Mouse (Mus musculus) hindbrain, embryonic 16.5 days (tissue): ENCODE results near the gene Ube2h. TPM values are rescaled to one million over a fixed set of nuclear protein-coding genes. Genes with fewer than 3 reads are reported as not detected.

Experiments
- ATAC-seq: fragments of 200-750 bp; cut with Nextera tagmentation; 2 replicates; pipeline ENCODE4 v1.8.0; 2017; ENCODE audit warnings: moderate TSS enrichment, moderate library complexity
- H3K27ac ChIP-seq: fragments of 300-500 bp; sonication (generic); 2 replicates; pipeline ENCODE4 v1.5.1; 2014; ENCODE audit warnings: low read depth, mild to moderate bottlenecking, control low read depth, low read length, moderate library complexity
- H3K27me3 ChIP-seq: fragments of 300-500 bp; sonication (generic); replicated peaks from 2 replicates; pipeline ENCODE4 v1.6.1; 2014; ENCODE audit warnings: low read length; ENCODE audit not compliant: control insufficient read depth, insufficient read depth
- H3K36me3 ChIP-seq: fragments of 300-500 bp; sonication (generic); 2 replicates; pipeline ENCODE4 v1.6.1; 2014; ENCODE audit warnings: mild to moderate bottlenecking, low read length, moderate library complexity, mixed read lengths; ENCODE audit not compliant: control insufficient read depth, insufficient read depth
- H3K4me1 ChIP-seq: fragments of 300-500 bp; sonication (generic); 2 replicates; pipeline ENCODE4 v1.6.1; 2014; ENCODE audit warnings: low read depth, low read length; ENCODE audit not compliant: control insufficient read depth, insufficient read depth
- H3K4me2 ChIP-seq: fragments of 300-500 bp; sonication (generic); 2 replicates; pipeline ENCODE4 v1.6.1; 2014; ENCODE audit warnings: mild to moderate bottlenecking, low read length, control low read depth, moderate library complexity
- H3K4me3 ChIP-seq: fragments of 300-500 bp; sonication (generic); 2 replicates; pipeline ENCODE4 v1.5.1; 2014; ENCODE audit warnings: mild to moderate bottlenecking, low read length, control low read depth, moderate library complexity
- H3K9ac ChIP-seq: fragments of 300-500 bp; sonication (generic); 2 replicates; pipeline ENCODE4 v1.6.1; 2014; ENCODE audit warnings: low read depth, mild to moderate bottlenecking, control low read depth, low read length, moderate library complexity
- H3K9me3 ChIP-seq: fragments of 300-500 bp; sonication (generic); 2 replicates; pipeline ENCODE4 v1.6.1; 2014; ENCODE audit warnings: mild to moderate bottlenecking, low read length, moderate library complexity; ENCODE audit not compliant: control insufficient read depth
- WGBS: fragments of 180-500 bp; shearing (Covaris S2); extraction: QIAGEN DNeasy Blood & Tissue Kit; methylation state at CpG from one replicate; pipeline ENCODE4 v1.1.7; 2014; 5-methylcytosine and 5-hydroxymethylcytosine counted together
- polyA plus RNA-seq: library from polyadenylated mRNA; unstranded; fragments of >200 nt; fragmentation: Nextera tagmentation; extraction: Ambion mirVana; gene quantifications from 2 replicates; pipeline ENCODE4 v1.2.1, GENCODE M21; 2015

Gene Ube2h
- polyA plus RNA-seq, 1 experiment from 2014 or later: 53.1 TPM

DNA sequence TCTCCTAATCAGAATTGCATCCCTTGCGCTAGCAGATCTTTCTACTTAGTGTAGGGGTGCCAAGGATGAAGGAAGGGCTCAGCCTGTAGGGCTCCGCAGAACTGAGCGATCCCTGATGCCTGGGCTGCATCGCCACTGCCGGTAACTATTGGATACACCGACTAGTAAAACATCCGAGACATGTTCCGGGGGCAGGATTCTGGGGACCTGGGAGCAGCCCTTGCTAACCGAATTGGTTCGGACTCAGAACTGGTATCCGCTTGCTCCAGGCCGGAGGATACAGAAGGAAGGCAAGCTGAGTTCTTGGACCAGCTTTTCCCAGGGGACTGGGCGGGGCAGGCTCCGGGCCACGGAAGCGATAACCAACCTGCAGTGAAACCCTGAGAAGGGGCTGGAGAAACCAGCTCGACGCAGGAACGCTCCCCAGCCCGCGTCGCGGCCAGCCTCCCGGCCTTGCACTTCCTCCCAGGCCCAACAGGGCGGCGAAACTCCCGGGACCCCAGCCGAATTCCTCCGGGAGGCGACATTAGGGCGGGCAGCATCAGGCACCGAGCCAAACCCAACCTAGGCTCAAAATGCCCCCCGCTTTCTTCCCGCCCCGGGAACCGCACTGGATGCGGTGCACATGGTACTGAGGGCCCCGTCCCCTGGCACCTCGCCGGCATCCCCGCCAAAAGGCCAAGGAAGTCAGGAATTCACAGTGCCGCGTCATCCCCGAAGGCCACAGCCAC is 131.4 kb downstream of the Ube2h start:
- no peak overlapping the region for H3K9ac ChIP-seq
- peak overlapping the region; percentile 19 for H3K4me3 ChIP-seq
- no peaks in the 10 kb centered on the region for H3K9me3 ChIP-seq
- no peaks in the 10 kb centered on the region for H3K36me3 ChIP-seq
- peak overlapping the region; percentile 31; the same call in 1 of the 2 replicates for H3K4me2 ChIP-seq
- H3K27me3 ChIP-seq: peaks cover 60% of the 10 kb centered on the region
- ATAC-seq: no peak
- 2% methylated on average over 43 of the region's 44 CpGs for WGBS
- H3K27ac ChIP-seq: no peak overlapping the region
- peaks cover 22% of the 10 kb centered on the region for H3K4me1 ChIP-seq

DNA sequence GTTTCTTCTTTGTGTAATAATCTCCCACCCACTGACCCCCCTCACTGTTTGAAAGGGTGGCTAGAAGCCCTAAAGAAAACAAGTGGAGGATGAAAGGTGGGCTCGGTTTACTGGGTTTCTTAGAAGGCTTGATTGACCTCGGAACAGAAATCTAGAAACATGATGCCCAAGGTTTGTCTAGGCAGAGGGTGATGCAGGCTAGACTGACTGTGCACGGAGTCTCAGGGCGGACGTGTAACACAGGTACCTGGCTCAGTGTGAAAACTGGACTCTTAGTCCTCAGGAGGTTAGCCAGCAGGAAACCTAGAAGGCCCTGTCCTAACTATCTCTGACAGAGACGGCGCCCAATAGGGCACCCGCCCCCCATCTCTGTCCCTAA is 131.9 kb downstream of the Ube2h start:
- H3K27ac ChIP-seq: no peak overlapping the region
- ATAC-seq: no peak
- peaks cover 56% of the 10 kb centered on the region for H3K27me3 ChIP-seq
- H3K9ac ChIP-seq: no peak overlapping the region
- H3K4me1 ChIP-seq: peaks cover 22% of the 10 kb centered on the region
- no peak overlapping the region for H3K4me3 ChIP-seq
- no peak overlapping the region for H3K4me2 ChIP-seq
- H3K9me3 ChIP-seq: no peaks in the 10 kb centered on the region
- 10% methylated on average over 8 of the region's 8 CpGs for WGBS
- H3K36me3 ChIP-seq: no peaks in the 10 kb centered on the region

DNA sequence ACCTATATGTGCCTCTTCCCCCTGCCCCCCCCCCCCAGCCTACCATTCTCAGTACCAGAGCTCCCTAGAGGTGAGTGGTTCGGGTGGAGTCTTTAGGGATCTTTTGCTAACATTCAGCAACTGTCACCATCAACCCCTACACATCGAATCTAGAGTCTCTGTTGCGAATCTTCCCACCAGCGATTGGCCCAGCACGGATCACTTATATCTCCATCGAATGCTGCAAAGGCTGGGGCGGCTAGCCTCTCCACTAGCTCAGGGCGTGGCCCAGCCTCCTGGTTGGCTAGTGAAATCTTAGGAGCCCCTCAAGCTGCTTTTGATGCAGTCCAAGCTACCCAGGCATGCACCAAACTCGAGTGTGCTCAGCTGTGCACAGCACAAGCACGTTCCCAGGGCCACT is 132.4 kb downstream of the Ube2h start:
- no peak overlapping the region for H3K9ac ChIP-seq

DNA sequence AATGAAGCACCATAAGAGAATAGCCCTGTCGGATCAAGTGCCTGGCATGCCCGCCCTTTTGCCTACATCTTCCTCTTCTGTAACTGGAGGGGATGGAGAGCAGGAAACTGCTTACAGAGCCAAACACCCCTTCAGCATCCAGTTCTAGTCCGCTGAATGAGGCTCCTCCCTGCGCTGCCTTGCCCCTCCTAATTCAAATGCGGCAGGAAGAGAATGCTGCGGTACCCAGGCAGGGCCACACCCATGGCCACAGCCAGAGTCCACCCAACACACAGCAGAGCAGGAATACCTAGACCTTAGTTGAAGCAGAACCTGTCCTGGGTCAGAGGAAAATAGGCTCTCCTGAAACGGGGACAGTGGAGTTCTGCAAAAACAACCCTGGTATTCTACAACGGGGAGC is 133.1 kb downstream of the Ube2h start:
- H3K9me3 ChIP-seq: no peaks in the 10 kb centered on the region
- ATAC-seq: no peak
- H3K27me3 ChIP-seq: peaks cover 51% of the 10 kb centered on the region
- peaks cover 26% of the 10 kb centered on the region for H3K4me1 ChIP-seq
- no peaks in the 10 kb centered on the region for H3K36me3 ChIP-seq
- H3K4me2 ChIP-seq: no peak overlapping the region
- H3K9ac ChIP-seq: no peak overlapping the region
- WGBS: 25% methylated on average over 8 of the region's 8 CpGs
- no peak overlapping the region for H3K27ac ChIP-seq
- no peak overlapping the region for H3K4me3 ChIP-seq

More for the DNA sequence above, 132.4 kb downstream of the Ube2h start:
- no peaks in the 10 kb centered on the region for H3K36me3 ChIP-seq
- H3K4me1 ChIP-seq: peaks cover 26% of the 10 kb centered on the region
- no peak for ATAC-seq
- peaks cover 51% of the 10 kb centered on the region for H3K27me3 ChIP-seq
- H3K4me3 ChIP-seq: no peak overlapping the region
- WGBS: 31% methylated on average over 10 of the region's 10 CpGs
- H3K4me2 ChIP-seq: no peak overlapping the region
- H3K27ac ChIP-seq: no peak overlapping the region
- H3K9me3 ChIP-seq: no peaks in the 10 kb centered on the region

DNA sequence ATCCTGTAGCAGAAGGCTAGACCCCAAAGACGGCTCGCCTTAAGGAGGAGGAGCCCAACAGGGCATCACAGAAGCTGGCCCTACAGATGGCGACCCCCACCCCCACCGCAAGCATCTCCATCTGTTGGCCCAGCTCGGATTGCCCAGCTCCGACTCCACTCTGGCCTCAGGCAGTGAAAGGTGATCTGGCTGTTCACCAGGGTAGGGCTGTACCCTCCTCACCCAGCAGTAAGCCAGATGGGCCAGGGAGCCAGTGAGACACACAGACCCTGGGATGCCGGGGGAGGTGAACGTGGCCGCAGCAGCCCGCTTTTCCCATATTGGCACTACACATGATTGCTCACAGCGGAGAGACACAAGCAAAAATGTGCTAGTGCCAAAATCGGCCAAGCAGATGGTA is 135.2 kb downstream of the Ube2h start:
- 51% methylated on average over 12 of the region's 12 CpGs for WGBS
- Histone ChIP-seq H3K4me2 (no peak overlapping the region), H3K4me1 (peaks cover 11% of the 10 kb centered on the region), H3K9me3 (no peaks in the 10 kb centered on the region), H3K9ac (no peak overlapping the region), H3K27me3 (peaks cover 36% of the 10 kb centered on the region), H3K36me3 (no peaks in the 10 kb centered on the region), H3K4me3 (no peak overlapping the region), H3K27ac (no peak overlapping the region)
- peak; percentile 63 for ATAC-seq

DNA sequence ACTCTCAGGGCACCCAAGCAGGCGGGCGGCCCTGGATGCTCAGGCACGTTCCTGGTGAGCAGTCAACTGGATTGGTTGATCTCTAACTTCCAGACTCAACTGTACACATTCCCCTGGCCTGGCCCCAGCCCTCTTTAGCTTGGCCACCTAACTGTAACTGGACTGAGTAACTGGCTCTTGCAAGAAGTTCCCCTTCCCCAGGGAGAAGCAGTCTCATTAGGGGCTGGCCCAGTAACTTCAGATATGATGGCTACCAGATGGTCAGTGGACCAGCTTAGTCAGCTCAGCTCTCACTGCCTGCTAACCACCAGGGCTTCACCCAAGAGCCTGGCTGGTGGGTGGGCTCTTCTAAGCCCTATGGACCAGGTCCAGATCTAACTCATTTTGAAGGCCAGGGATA is 136.1 kb downstream of the Ube2h start:
- Histone ChIP-seq H3K9ac (no peak overlapping the region), H3K9me3 (no peaks in the 10 kb centered on the region), H3K27ac (no peak overlapping the region), H3K4me1 (peaks cover 3% of the 10 kb centered on the region; the same call in 1 of the 2 replicates), H3K27me3 (peaks cover 30% of the 10 kb centered on the region), H3K36me3 (no peaks in the 10 kb centered on the region), H3K4me3 (no peak overlapping the region), H3K4me2 (no peak overlapping the region)
- ATAC-seq: no peak
- WGBS: 87% methylated on average over 3 of the region's 3 CpGs

DNA sequence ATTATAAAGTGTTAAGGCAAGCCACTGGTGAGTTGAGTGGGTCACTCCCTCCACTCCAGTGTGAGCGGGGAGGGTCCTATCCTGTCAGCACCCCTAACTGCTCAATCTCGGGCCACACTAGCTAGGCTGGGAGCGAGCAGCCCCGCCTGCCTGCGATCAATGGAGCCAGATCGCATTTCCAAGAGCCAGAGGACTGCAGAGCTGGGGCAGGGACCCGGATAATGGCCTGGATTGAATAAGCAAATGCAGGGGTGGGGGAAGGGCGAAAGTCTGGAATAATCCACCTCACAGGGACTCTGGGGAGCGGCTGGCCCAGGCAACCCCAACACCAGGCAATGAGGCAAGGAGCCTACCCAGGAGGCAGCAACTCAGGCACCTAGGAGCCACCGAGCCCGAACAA is 137.1 kb downstream of the Ube2h start:
- peaks cover 23% of the 10 kb centered on the region for H3K27me3 ChIP-seq
- ATAC-seq: no peak
- WGBS: 19% methylated on average over 11 of the region's 11 CpGs

DNA sequence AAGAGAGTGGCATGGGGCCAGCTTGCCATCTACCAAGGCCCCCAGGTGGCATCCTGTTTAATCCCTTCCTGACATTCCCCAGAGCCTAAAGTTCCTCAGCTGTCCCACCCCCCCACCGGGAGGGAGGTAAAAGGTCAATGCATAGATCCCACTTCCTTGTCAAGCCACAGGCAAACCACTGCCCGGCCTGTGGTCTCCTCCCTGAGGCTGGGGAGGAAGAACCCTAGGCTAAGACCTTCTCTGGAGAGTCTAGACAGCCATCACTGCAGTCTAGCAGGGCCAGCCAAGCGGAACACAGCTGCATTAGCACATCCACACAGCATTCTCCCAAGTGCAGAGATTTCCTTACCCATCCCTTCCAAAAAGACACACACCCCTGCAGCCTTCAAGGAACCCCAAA is 138.0 kb downstream of the Ube2h start:
- no peak for ATAC-seq
- H3K4me2 ChIP-seq: no peak overlapping the region
- 55% methylated on average over 3 of the region's 3 CpGs for WGBS
- H3K4me3 ChIP-seq: no peak overlapping the region
- H3K27ac ChIP-seq: no peak overlapping the region
- H3K27me3 ChIP-seq: peaks cover 15% of the 10 kb centered on the region
- no peak overlapping the region for H3K9ac ChIP-seq
- no peaks in the 10 kb centered on the region for H3K36me3 ChIP-seq
- H3K9me3 ChIP-seq: no peaks in the 10 kb centered on the region
- peaks cover 3% of the 10 kb centered on the region; the same call in 1 of the 2 replicates for H3K4me1 ChIP-seq

More for the DNA sequence above, 137.1 kb downstream of the Ube2h start:
- no peaks in the 10 kb centered on the region for H3K9me3 ChIP-seq
- no peak overlapping the region for H3K4me3 ChIP-seq
- H3K36me3 ChIP-seq: no peaks in the 10 kb centered on the region
- H3K4me1 ChIP-seq: peaks cover 3% of the 10 kb centered on the region; the same call in 1 of the 2 replicates
- H3K4me2 ChIP-seq: no peak overlapping the region
- H3K9ac ChIP-seq: no peak overlapping the region
- H3K27ac ChIP-seq: no peak overlapping the region

DNA sequence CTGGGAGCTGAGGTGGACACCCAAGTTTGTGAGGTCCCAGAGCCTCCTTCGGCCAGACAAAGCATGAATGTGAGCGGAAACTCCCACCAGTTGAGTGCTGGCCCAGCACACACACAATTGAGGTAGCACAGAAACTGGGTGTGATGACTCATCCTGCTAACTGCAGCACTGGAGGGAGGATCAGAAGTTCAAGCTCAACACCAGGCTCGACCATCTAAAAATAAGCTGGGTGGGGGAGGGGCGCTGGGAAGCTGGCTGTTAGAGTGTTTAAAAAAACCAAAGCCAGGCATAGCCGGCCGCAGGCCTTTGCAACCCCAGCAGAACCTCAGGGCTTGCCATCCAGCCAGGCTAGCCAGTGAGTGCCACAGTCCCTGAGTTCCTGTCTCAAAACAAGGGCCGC is 142.2 kb downstream of the Ube2h start:
- Histone ChIP-seq H3K4me2 (no peak overlapping the region), H3K36me3 (no peaks in the 10 kb centered on the region), H3K4me1 (peaks cover under 1% of the 10 kb centered on the region; the same call in 1 of the 2 replicates), H3K27ac (no peak overlapping the region), H3K4me3 (no peak overlapping the region), H3K9me3 (no peaks in the 10 kb centered on the region), H3K27me3 (no peaks in the 10 kb centered on the region), H3K9ac (no peak overlapping the region)
- WGBS: 60% methylated on average over 7 of the region's 7 CpGs
- ATAC-seq: no peak
